Mouse (Mus musculus) midbrain, embryonic 11.5 days (tissue): ENCODE results near the gene Sez6. TPM values are rescaled to one million over a fixed set of nuclear protein-coding genes. Genes with fewer than 3 reads are reported as not detected.
A peak's percentile ranks its signal among the peaks of the same experiment; 100 is the strongest.

Experiments
- ATAC-seq: fragments of 200-750 bp; cut with Nextera tagmentation; 2 replicates; pipeline ENCODE4 v1.8.0; 2017; ENCODE audit warnings: moderate TSS enrichment, moderate library complexity; ENCODE audit not compliant: low FRiP score
- DNase-seq: peaks from one replicate; pipeline ENCODE4 v3.0.0; 2015; ENCODE audit warnings: low spot score; ENCODE audit errors: missing footprints
- H3K27ac ChIP-seq: fragments of 300-500 bp; sonication (generic); 2 replicates; pipeline ENCODE4 v1.5.1; 2014; ENCODE audit warnings: low read depth, low read length
- H3K27me3 ChIP-seq: fragments of 300-500 bp; sonication (generic); 2 replicates; pipeline ENCODE4 v1.6.1; 2014; ENCODE audit warnings: mild to moderate bottlenecking, low read length, moderate library complexity, mixed read lengths; ENCODE audit not compliant: control insufficient read depth, insufficient read depth
- H3K36me3 ChIP-seq: fragments of 300-500 bp; sonication (generic); 2 replicates; pipeline ENCODE4 v1.6.1; 2014; ENCODE audit warnings: mild to moderate bottlenecking, low read length, moderate library complexity, mixed read lengths; ENCODE audit not compliant: control insufficient read depth, insufficient read depth
- H3K4me1 ChIP-seq: fragments of 300-500 bp; sonication (generic); 2 replicates; pipeline ENCODE4 v1.6.1; 2014; ENCODE audit warnings: low read length; ENCODE audit not compliant: control insufficient read depth, insufficient read depth
- H3K4me2 ChIP-seq: fragments of 300-500 bp; sonication (generic); 2 replicates; pipeline ENCODE4 v1.6.1; 2014; ENCODE audit warnings: mild to moderate bottlenecking, moderate library complexity
- H3K4me3 ChIP-seq: fragments of 300-500 bp; sonication (generic); 2 replicates; pipeline ENCODE4 v1.5.1; 2014; ENCODE audit warnings: low read depth, low read length
- H3K9ac ChIP-seq: fragments of 300-500 bp; sonication (generic); 2 replicates; pipeline ENCODE4 v1.6.1; 2014; ENCODE audit warnings: low read length
- H3K9me3 ChIP-seq: fragments of 300-500 bp; sonication (generic); 2 replicates; pipeline ENCODE4 v1.6.1; 2016; ENCODE audit warnings: low read length; ENCODE audit not compliant: control insufficient read depth
- WGBS: fragments of 180-500 bp; shearing (Covaris S2); extraction: QIAGEN DNeasy Blood & Tissue Kit; methylation state at CpG from one replicate; pipeline ENCODE4 v1.1.7; 2014; 5-methylcytosine and 5-hydroxymethylcytosine counted together
- polyA plus RNA-seq: library from polyadenylated mRNA; unstranded; fragments of >200 nt; fragmentation: Nextera tagmentation; extraction: Ambion mirVana; gene quantifications from 2 replicates; pipeline ENCODE4 v1.2.1, GENCODE M21; 2014

Gene Sez6
- polyA plus RNA-seq, 1 experiment from 2014 or later, result 8.6 TPM

- H3K4me3 ChIP-seq, result no peak overlapping the region; the same call in 1 of the 2 replicates
- peak overlapping the region; percentile 50 for H3K9ac ChIP-seq
- no peaks in the 10 kb centered on the region for H3K36me3 ChIP-seq
- DNase-seq (peak; percentile 92), ATAC-seq (peak; percentile 12; the same call in 1 of the 2 replicates)
- 8% methylated on average over 19 of the region's 19 CpGs for WGBS
- H3K27me3 ChIP-seq, result peaks cover 2% of the 10 kb centered on the region; the same call in 1 of the 2 replicates
- no peaks in the 10 kb centered on the region for H3K9me3 ChIP-seq
- peaks cover 24% of the 10 kb centered on the region for H3K4me1 ChIP-seq
- H3K27ac ChIP-seq, result peak overlapping the region; percentile 63
- H3K4me2 ChIP-seq, result peak overlapping the region; percentile 2
These were observed 34.0 kb downstream of the Sez6 start for GRCm38 (mm10) chr11:77964415-77965095.

- Histone ChIP-seq H3K9ac (peak overlapping the region; percentile 50), H3K36me3 (no peaks in the 10 kb centered on the region), H3K4me3 (no peak overlapping the region; the same call in 1 of the 2 replicates), H3K4me2 (peak overlapping the region; percentile 2; the same call in 1 of the 2 replicates), H3K9me3 (no peaks in the 10 kb centered on the region), H3K27ac (peak overlapping the region; percentile 63), H3K4me1 (peaks cover 24% of the 10 kb centered on the region), H3K27me3 (peaks cover under 1% of the 10 kb centered on the region; the same call in 1 of the 2 replicates)
- ATAC-seq (peak; percentile 79), DNase-seq (peak; percentile 92)
- WGBS, result 9% methylated on average over 17 of the region's 17 CpGs
These were observed 34.8 kb downstream of the Sez6 start for GRCm38 (mm10) chr11:77965101-77966036.

GRCm38 (mm10) chr11:77966037-77966391 is 35.4 kb downstream of the Sez6 start:
- H3K36me3 ChIP-seq, result no peaks in the 10 kb centered on the region
- H3K4me3 ChIP-seq, result no peak overlapping the region
- no peak overlapping the region for H3K27ac ChIP-seq
- H3K4me2 ChIP-seq, result no peak overlapping the region
- H3K4me1 ChIP-seq, result peaks cover 24% of the 10 kb centered on the region
- DNase-seq (no peak), ATAC-seq (no peak; the same call in 1 of the 2 replicates)
- H3K9me3 ChIP-seq, result no peaks in the 10 kb centered on the region
- WGBS, result 57% methylated on average over 5 of the region's 5 CpGs
- no peak overlapping the region for H3K9ac ChIP-seq
- no peaks in the 10 kb centered on the region for H3K27me3 ChIP-seq

GRCm38 (mm10) chr11:77967114-77967513 is 36.5 kb downstream of the Sez6 start:
- Histone ChIP-seq H3K4me3 (no peak overlapping the region), H3K27ac (no peak overlapping the region), H3K9me3 (no peaks in the 10 kb centered on the region), H3K4me2 (no peak overlapping the region), H3K9ac (no peak overlapping the region), H3K36me3 (no peaks in the 10 kb centered on the region), H3K4me1 (peaks cover 24% of the 10 kb centered on the region), H3K27me3 (no peaks in the 10 kb centered on the region)
- DNase-seq, result peak; percentile 99
- ATAC-seq, result peak; percentile 45; the same call in 1 of the 2 replicates
- under 1% methylated on average over 4 of the region's 4 CpGs for WGBS

- no peaks in the 10 kb centered on the region for H3K36me3 ChIP-seq
- no peak overlapping the region for H3K4me3 ChIP-seq
- ATAC-seq (no peak), DNase-seq (no peak)
- H3K27me3 ChIP-seq, result no peaks in the 10 kb centered on the region
- WGBS, result 75% methylated on average over 4 of the region's 4 CpGs
- no peak overlapping the region for H3K4me2 ChIP-seq
- H3K9ac ChIP-seq, result no peak overlapping the region
- no peak overlapping the region for H3K27ac ChIP-seq
- H3K4me1 ChIP-seq, result peaks cover 24% of the 10 kb centered on the region
- H3K9me3 ChIP-seq, result no peaks in the 10 kb centered on the region
These were observed 38.2 kb downstream of the Sez6 start for GRCm38 (mm10) chr11:77968786-77969185.

- no peak overlapping the region for H3K4me2 ChIP-seq
- DNase-seq, result no peak
- H3K27me3 ChIP-seq, result no peaks in the 10 kb centered on the region
- H3K36me3 ChIP-seq, result no peaks in the 10 kb centered on the region
- H3K4me1 ChIP-seq, result peaks cover 10% of the 10 kb centered on the region
- no peaks in the 10 kb centered on the region for H3K9me3 ChIP-seq
- no peak for ATAC-seq
- H3K27ac ChIP-seq, result no peak overlapping the region
- H3K9ac ChIP-seq, result no peak overlapping the region
- H3K4me3 ChIP-seq, result no peak overlapping the region
- 87% methylated on average over 6 of the region's 6 CpGs for WGBS
These were observed 40.1 kb downstream of the Sez6 start for GRCm38 (mm10) chr11:77970718-77971117.

- no peaks in the 10 kb centered on the region for H3K36me3 ChIP-seq
- no peak for DNase-seq
- H3K9me3 ChIP-seq, result no peaks in the 10 kb centered on the region
- no peaks in the 10 kb centered on the region for H3K27me3 ChIP-seq
- H3K4me3 ChIP-seq, result no peak overlapping the region
- H3K9ac ChIP-seq, result no peak overlapping the region
- H3K4me1 ChIP-seq, result no peaks in the 10 kb centered on the region
- H3K4me2 ChIP-seq, result no peak overlapping the region
- no peak for ATAC-seq
- 92% methylated on average over 7 of the region's 7 CpGs for WGBS
- no peak overlapping the region for H3K27ac ChIP-seq
These were observed 42.9 kb downstream of the Sez6 start for GRCm38 (mm10) chr11:77973520-77973919.

GRCm38 (mm10) chr11:77974325-77974724 is 43.7 kb downstream of the Sez6 start:
- no peak for DNase-seq
- Histone ChIP-seq H3K4me2 (no peak overlapping the region), H3K9me3 (no peaks in the 10 kb centered on the region), H3K4me3 (no peak overlapping the region), H3K27me3 (no peaks in the 10 kb centered on the region), H3K9ac (no peak overlapping the region), H3K27ac (no peak overlapping the region), H3K4me1 (no peaks in the 10 kb centered on the region), H3K36me3 (no peaks in the 10 kb centered on the region)
- WGBS, result 50% methylated on average over 15 of the region's 15 CpGs
- no peak for ATAC-seq

GRCm38 (mm10) chr11:77975873-77976272 is 45.3 kb downstream of the Sez6 start:
- H3K9me3 ChIP-seq, result no peaks in the 10 kb centered on the region
- 31% methylated on average over 4 of the region's 4 CpGs for WGBS
- no peak overlapping the region for H3K9ac ChIP-seq
- no peak overlapping the region for H3K4me2 ChIP-seq
- DNase-seq (no peak), ATAC-seq (no peak)
- no peak overlapping the region for H3K4me3 ChIP-seq
- H3K27me3 ChIP-seq, result no peaks in the 10 kb centered on the region
- H3K4me1 ChIP-seq, result no peaks in the 10 kb centered on the region
- H3K27ac ChIP-seq, result no peak overlapping the region
- no peaks in the 10 kb centered on the region for H3K36me3 ChIP-seq
